Mouse (Mus musculus) brain, embryonic 14.5 days (tissue): ENCODE results near the gene Mrap2.

ENCODE experiments used
- CTCF ChIP-seq: fragments of 200-500 bp; IDR thresholded peaks from 2 replicates; pipeline ENCODE4 v1.5.1; 2012; ENCODE audit warnings: inconsistent platforms, mild to moderate bottlenecking, moderate library complexity, borderline replicate concordance; ENCODE audit not compliant: insufficient read depth, insufficient read length; ENCODE audit errors: extremely low read depth
- POLR2A ChIP-seq: fragments of 200-500 bp; IDR thresholded peaks from 2 replicates; pipeline ENCODE4 v1.6.1; 2012; ENCODE audit warnings: mild to moderate bottlenecking, inconsistent platforms, borderline replicate concordance; ENCODE audit not compliant: poor library complexity, insufficient read depth, insufficient read length, severe bottlenecking; ENCODE audit errors: extremely low read depth

DNA sequence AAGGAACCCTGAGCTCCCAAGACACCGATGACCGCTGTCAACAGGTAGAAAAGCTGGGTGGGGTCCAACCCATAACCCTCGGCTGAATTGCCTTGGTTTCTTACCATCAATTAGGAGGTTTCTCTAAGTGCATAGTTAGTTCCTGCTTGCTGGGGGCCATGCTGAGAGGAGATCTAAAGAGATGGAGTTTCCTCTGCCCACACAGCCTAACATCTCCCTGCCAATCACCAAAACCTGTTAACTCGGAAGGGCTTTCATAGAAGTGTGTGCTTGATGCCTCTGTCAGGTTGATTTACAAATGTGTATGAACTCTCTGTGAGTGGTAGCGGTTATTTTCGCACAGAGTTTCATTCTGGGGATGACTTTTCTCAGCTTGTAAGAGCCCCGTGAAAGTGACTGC is 34.4 kb downstream of the Mrap2 start:
- TF ChIP-seq POLR2A = no peak
- no peak for TF ChIP-seq CTCF
